Mouse (Mus musculus): ENCODE results near the gene Prkce. TPM values are rescaled to one million over a fixed set of nuclear protein-coding genes. Genes with fewer than 3 reads are reported as not detected.

Prkce gene
- polyA plus RNA-seq, 1 experiment from 2014 or later: 18.7 TPM

- Histone ChIP-seq H3K4me3 (no peak overlapping the region), H3K36me3 (no peaks in the 10 kb centered on the region; the same call in 1 of the 2 replicates), H3K27me3 (no peaks in the 10 kb centered on the region), H3K4me1 (replicated peaks) (peaks cover 17% of the 10 kb centered on the region), H3K9ac (no peak overlapping the region), H3K27ac (no peak overlapping the region), H3K4me2 (no peak overlapping the region), H3K9me3 (no peaks in the 10 kb centered on the region)
- 53% methylated on average over 7 of the region's 7 CpGs for WGBS
- ATAC-seq (ENCODE audit: low FRiP score): no peak
Measured at GRCm38 (mm10) chr17:86185584-86185983, 18.0 kb downstream of the Prkce start.

GRCm38 (mm10) chr17:86187777-86188176, 20.2 kb downstream of the Prkce start:
- 86% methylated on average over 1 of the region's 1 CpGs for WGBS
- no peak overlapping the region for H3K9ac ChIP-seq
- H3K9me3 ChIP-seq: no peaks in the 10 kb centered on the region
- H3K4me3 ChIP-seq: no peak overlapping the region
- no peak overlapping the region for H3K27ac ChIP-seq
- no peak for ATAC-seq (ENCODE audit: low FRiP score)
- H3K36me3 ChIP-seq: no peaks in the 10 kb centered on the region; the same call in 1 of the 2 replicates
- H3K4me2 ChIP-seq: no peak overlapping the region
- H3K4me1 ChIP-seq (replicated peaks): peaks cover 17% of the 10 kb centered on the region
- H3K27me3 ChIP-seq: no peaks in the 10 kb centered on the region

DNA sequence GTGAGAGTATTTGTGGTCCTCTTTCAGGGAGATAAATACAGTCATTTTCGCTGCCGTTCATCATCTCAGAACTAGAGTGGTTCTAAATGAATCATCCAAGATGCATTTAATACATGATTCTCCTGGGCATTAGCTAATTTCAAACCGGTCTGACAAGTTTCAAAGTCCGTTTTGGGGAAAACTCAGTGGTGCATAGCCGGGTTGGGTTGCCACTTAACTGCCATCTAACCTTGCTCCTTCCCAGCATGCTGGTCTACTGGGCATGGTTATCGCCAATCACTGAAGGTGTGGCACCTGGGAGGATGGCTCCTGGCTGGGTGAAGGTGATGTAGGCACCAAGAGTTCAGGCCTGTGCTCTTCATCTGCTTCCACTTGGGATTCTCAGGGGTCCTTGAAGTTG, 26.4 kb downstream of the Prkce start:
- H3K4me1 ChIP-seq (replicated peaks): no peaks in the 10 kb centered on the region
- no peaks in the 10 kb centered on the region for H3K9me3 ChIP-seq
- H3K9ac ChIP-seq: no peak overlapping the region
- 95% methylated on average over 6 of the region's 6 CpGs for WGBS
- no peaks in the 10 kb centered on the region; the same call in 1 of the 2 replicates for H3K36me3 ChIP-seq
- H3K4me2 ChIP-seq: no peak overlapping the region
- no peak overlapping the region for H3K27ac ChIP-seq
- no peak for ATAC-seq (ENCODE audit: low FRiP score)
- no peak overlapping the region for H3K4me3 ChIP-seq
- no peaks in the 10 kb centered on the region for H3K27me3 ChIP-seq

DNA sequence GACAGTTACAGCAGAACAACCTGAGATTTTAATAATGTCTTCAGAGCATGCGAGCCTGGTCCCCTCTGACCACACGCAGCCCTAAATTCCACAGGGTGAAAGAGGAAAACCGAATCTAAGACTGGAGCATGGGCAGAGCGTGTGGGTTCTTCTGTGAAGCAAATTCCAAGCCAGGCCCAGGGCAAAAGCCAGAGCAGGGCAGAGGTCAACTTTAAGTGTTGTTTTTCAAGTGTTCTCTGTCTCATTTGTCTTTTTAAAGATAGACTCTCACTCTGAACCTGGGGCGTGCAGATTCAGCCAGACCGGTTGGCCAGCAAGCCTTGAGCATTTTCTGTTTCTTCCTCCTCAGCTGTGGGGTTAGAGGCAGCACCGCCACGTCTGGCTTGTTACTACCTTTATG, 27.3 kb downstream of the Prkce start:
- Histone ChIP-seq H3K4me2 (no peak overlapping the region), H3K4me3 (no peak overlapping the region), H3K27me3 (no peaks in the 10 kb centered on the region), H3K36me3 (no peaks in the 10 kb centered on the region; the same call in 1 of the 2 replicates), H3K27ac (no peak overlapping the region), H3K9ac (no peak overlapping the region), H3K9me3 (no peaks in the 10 kb centered on the region), H3K4me1 (replicated peaks) (no peaks in the 10 kb centered on the region)
- WGBS: 88% methylated on average over 8 of the region's 8 CpGs
- no peak for ATAC-seq (ENCODE audit: low FRiP score)

GRCm38 (mm10) chr17:86198496-86199465, 31.2 kb downstream of the Prkce start:
- Histone ChIP-seq H3K36me3 (no peaks in the 10 kb centered on the region), H3K4me3 (no peak overlapping the region), H3K9me3 (no peaks in the 10 kb centered on the region), H3K4me1 (replicated peaks) (peaks cover 11% of the 10 kb centered on the region), H3K9ac (no peak overlapping the region), H3K27ac (no peak overlapping the region), H3K27me3 (no peaks in the 10 kb centered on the region), H3K4me2 (no peak overlapping the region)
- no peak for ATAC-seq (ENCODE audit: low FRiP score)
- 92% methylated on average over 16 of the region's 16 CpGs for WGBS

GRCm38 (mm10) chr17:86201981-86202380, 34.4 kb downstream of the Prkce start:
- Histone ChIP-seq H3K4me1 (replicated peaks) (peaks cover 20% of the 10 kb centered on the region), H3K4me3 (no peak overlapping the region), H3K27ac (no peak overlapping the region), H3K36me3 (no peaks in the 10 kb centered on the region), H3K27me3 (no peaks in the 10 kb centered on the region), H3K9ac (no peak overlapping the region), H3K9me3 (no peaks in the 10 kb centered on the region), H3K4me2 (no peak overlapping the region)
- ATAC-seq (ENCODE audit: low FRiP score): no peak
- 92% methylated on average over 7 of the region's 7 CpGs for WGBS

DNA sequence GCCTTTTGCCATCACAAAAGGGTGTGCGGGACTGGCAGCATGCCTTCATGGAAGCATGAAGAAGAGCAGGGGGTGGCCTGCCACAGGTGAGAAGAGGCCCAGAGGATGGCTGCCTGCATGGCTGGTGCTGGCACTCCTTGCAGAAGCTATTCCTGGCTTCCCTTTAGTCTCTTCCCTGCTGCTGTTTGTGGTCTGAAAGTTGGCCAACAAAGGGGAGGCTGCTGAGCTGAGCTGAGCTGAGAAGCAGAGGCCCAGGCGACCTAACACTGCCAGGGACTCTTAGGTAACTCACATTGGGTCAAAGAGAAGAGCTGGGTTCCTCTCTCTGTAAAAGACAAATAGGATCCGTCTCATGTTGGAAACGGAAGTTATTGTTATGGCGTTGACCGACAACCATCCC, 35.4 kb downstream of the Prkce start:
- H3K4me2 ChIP-seq: no peak overlapping the region
- no peak overlapping the region for H3K27ac ChIP-seq
- no peaks in the 10 kb centered on the region for H3K36me3 ChIP-seq
- no peak overlapping the region for H3K4me3 ChIP-seq
- 93% methylated on average over 6 of the region's 6 CpGs for WGBS
- peaks cover 20% of the 10 kb centered on the region for H3K4me1 ChIP-seq (replicated peaks)
- H3K9me3 ChIP-seq: no peaks in the 10 kb centered on the region
- ATAC-seq (ENCODE audit: low FRiP score): no peak
- H3K9ac ChIP-seq: no peak overlapping the region
- no peaks in the 10 kb centered on the region for H3K27me3 ChIP-seq

DNA sequence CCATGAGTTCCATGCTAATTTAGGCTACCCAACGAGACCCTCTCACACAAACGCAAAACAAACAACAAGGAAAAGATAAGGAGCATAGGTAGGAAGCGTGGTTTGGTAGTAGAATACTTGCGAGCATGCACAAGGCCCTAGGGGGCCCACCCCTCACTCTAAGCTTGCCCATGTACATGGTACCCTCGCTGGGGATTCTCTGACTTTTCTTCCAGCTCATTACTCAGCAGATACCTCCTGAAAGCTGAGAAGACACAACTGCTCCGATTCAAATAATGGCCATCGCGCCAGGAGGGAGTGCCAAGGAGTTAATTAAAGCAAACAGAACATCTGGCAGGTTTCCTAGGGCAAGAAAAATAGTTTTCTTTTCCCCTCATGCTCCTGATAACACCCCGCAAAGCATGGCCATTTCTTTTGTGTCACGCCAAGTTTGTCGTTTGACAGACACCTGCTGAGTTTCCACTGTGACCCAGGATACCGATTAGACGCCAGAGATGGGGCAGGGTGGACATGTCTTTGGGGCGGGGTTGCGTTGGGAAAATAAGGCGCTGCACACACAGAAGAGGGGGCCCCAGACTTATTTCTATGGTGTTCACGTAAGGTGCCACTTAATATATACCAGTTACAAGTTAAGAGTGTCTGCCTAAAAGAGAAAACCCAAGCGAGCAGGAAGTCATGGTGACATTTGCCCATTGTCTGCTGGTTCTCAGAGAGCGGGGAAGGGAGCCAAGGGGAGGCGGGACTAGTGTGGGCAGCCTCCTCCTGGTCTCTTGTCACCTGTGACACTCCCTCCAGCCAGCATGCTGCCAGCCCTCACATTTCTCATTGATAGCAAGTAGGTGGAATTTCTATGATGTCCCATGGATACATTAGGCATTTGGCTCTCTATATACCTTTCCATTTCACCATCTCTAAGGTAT, 36.2 kb downstream of the Prkce start:
- Histone ChIP-seq H3K4me3 (no peak overlapping the region), H3K4me2 (no peak overlapping the region), H3K27me3 (no peaks in the 10 kb centered on the region), H3K36me3 (no peaks in the 10 kb centered on the region), H3K4me1 (replicated peaks) (peaks cover 20% of the 10 kb centered on the region), H3K9ac (no peak overlapping the region), H3K9me3 (no peaks in the 10 kb centered on the region), H3K27ac (no peak overlapping the region)
- 61% methylated on average over 20 of the region's 20 CpGs for WGBS
- no peak for ATAC-seq (ENCODE audit: low FRiP score)

DNA sequence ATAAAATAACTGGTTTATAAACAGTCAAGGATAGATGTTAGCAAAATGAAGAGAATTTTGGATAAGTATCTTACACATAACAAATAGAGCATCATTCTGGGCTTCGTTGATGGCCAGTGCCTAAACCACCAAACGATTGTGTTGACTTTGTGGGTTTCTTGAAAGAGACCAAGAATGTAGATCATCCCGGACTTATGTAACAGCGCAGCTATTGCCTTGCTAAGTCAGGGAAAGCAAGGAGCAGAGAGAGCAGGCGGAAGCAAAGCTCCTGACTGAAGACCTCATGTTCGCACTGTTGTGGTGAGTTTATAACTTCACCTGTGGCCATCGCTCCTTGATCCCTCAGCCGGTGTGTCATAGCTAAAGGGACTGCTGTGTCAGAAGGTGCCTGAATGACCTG, 38.7 kb downstream of the Prkce start:
- Histone ChIP-seq H3K4me3 (no peak overlapping the region), H3K27me3 (no peaks in the 10 kb centered on the region), H3K4me2 (no peak overlapping the region), H3K4me1 (replicated peaks) (peaks cover 20% of the 10 kb centered on the region), H3K36me3 (no peaks in the 10 kb centered on the region), H3K9ac (no peak overlapping the region), H3K9me3 (no peaks in the 10 kb centered on the region), H3K27ac (no peak overlapping the region)
- 92% methylated on average over 8 of the region's 8 CpGs for WGBS
- ATAC-seq (ENCODE audit: low FRiP score): no peak

DNA sequence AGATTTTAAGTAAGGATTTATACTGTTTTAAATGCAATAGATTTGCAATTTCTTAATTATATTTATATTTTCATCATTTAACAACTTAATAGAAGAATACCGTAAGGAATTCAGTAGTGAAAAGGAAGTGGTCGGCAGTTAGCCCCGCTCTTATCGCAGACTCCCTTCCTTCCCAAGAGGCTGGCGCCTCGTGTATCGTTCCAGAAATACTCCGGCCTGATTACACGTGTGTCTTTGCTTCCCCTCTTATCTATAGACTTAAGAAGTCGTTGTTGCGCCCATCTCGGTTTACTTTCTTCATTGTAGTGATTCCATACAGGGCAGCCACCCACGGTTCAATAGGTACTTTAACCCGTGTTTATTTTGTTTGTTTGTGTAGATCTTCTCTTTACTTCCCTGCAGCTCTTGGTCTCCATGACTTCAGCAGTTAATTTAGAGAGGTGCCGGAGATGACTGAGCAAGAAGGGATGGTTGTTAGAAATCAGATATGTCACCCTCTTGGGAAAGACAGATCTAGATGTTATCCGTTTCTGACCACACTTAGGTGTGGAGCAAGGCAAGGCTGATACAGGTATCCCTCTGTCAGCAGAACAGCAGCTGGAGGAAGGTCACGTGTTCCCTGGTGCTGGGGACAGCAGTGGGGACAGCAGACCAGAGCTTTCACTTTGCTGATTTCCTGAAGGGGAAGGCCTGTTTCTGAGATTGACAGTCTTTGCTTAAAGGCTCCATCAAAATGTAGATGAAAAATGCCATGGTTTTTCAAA, 40.7 kb downstream of the Prkce start:
- H3K27me3 ChIP-seq: no peaks in the 10 kb centered on the region
- H3K9ac ChIP-seq: no peak overlapping the region
- H3K27ac ChIP-seq: no peak overlapping the region
- peaks cover 15% of the 10 kb centered on the region for H3K4me1 ChIP-seq (replicated peaks)
- no peak for ATAC-seq (ENCODE audit: low FRiP score)
- H3K36me3 ChIP-seq: no peaks in the 10 kb centered on the region
- H3K4me3 ChIP-seq: no peak overlapping the region
- H3K4me2 ChIP-seq: no peak overlapping the region
- H3K9me3 ChIP-seq: no peaks in the 10 kb centered on the region
- 89% methylated on average over 17 of the region's 17 CpGs for WGBS

GRCm38 (mm10) chr17:86208821-86209186, 41.2 kb downstream of the Prkce start:
- Histone ChIP-seq H3K27ac (no peak overlapping the region), H3K27me3 (no peaks in the 10 kb centered on the region), H3K4me3 (no peak overlapping the region), H3K4me2 (no peak overlapping the region), H3K9ac (no peak overlapping the region), H3K4me1 (replicated peaks) (peaks cover 10% of the 10 kb centered on the region), H3K36me3 (no peaks in the 10 kb centered on the region), H3K9me3 (no peaks in the 10 kb centered on the region)
- no peak for ATAC-seq (ENCODE audit: low FRiP score)
- 90% methylated on average over 5 of the region's 5 CpGs for WGBS
